Mouse (Mus musculus) liver, adult 2 months (tissue): ENCODE results near the gene Car10.

ENCODE experiments used
- CTCF ChIP-seq: fragments of 200-500 bp; IDR thresholded peaks from 2 replicates; pipeline ENCODE4 v1.5.1; 2011; ENCODE audit warnings: low read depth, low read length, control low read depth
- POLR2A ChIP-seq: fragments of 200-500 bp; IDR thresholded peaks from 2 replicates; pipeline ENCODE4 v1.6.1; 2011; ENCODE audit warnings: low read length, control low read depth; ENCODE audit not compliant: insufficient read depth; ENCODE audit errors: extremely low read depth

GRCm38 (mm10) chr11:93594033-93594432, 496.2 kb downstream of the Car10 start:
- TF ChIP-seq CTCF, result no peak
- no peak for TF ChIP-seq POLR2A
